Mouse (Mus musculus): ENCODE data around the gene Svip. TPM values are rescaled to one million over a fixed set of nuclear protein-coding genes. Genes with fewer than 3 reads are reported as not detected.

Svip gene
- 21.4 and 22.5 TPM in 2 replicates for polyA plus RNA-seq (2015; fragmentation: Nextera tagmentation; extraction: Ambion mirVana)

GRCm38 (mm10) chr7:52005511-52006295 is at the start of gene Svip:
Gene Svip, minus strand, starts transcription at chr7:52006018.
- under 1% methylated on average over 34 of the region's 47 CpGs for WGBS

DNA sequence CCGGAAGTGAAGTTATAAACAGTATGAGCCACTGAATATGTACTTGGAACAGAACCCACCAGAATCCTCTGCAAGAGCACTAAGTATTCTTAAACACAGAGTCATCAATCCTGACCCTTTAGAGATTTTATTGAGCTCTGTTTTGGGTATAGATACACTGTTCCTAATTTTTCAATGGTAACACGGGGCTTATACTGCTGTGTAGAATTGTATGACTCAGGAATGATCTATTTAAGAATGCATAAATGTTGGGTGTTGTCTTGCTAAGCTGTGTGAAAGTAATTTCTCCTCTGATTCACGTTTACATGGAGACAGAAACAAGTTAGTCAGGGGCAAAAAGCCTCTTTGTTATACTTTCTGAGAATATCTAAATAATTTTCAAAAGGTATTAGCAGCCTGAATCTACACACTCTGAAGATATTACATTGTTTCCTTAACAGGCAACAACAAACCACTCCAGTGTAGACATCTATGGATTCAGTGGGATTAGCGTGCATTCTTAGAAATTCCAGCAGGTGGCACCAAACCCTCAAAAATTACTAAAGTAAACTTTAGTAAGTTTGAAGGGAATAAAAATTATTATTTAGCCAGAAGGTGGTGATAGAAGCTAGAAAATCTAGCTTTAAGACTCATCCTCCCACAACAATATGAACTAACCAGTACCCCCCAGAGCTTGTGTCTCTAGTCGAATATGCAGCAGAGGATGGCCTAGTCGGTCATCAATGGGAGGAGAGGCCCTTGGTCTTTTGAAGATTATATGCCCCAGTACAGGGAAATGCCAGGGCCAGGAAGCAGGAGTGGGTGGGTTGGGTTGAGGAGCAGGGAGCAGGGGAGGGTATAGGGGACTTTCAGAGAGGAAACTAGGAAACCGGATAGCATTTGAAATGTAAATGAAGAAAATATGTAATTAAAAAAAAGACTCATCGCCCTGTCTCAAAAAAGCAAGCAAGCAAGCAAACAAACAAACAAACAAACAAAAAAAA is 32.1 kb upstream of the Svip start:
- no peak overlapping the region for H3K27ac ChIP-seq
- no peak overlapping the region for H3K4me3 ChIP-seq
- no peaks in the 10 kb centered on the region for H3K4me1 ChIP-seq (replicated peaks)
- peaks cover 2% of the 10 kb centered on the region; the same call in 1 of the 2 replicates for H3K9me3 ChIP-seq
- H3K27me3 ChIP-seq, result no peaks in the 10 kb centered on the region
- WGBS, result 53% methylated on average over 8 of the region's 8 CpGs
- H3K4me2 ChIP-seq, result no peak overlapping the region
- ATAC-seq (ENCODE audit: low FRiP score), result peak; percentile 83
- no peak overlapping the region for H3K9ac ChIP-seq
- H3K36me3 ChIP-seq, result no peaks in the 10 kb centered on the region

More at GRCm38 (mm10) chr7:52005511-52006295, at the start of gene Svip:
- peak within 1 kb of the TSS; percentile 70 for H3K4me3 ChIP-seq
- H3K27ac ChIP-seq, result peak within 1 kb of the TSS; percentile 86
- H3K36me3 ChIP-seq, result no peaks in the 10 kb centered on the region
- peak within 1 kb of the TSS; percentile 61 for H3K4me2 ChIP-seq
- peak; percentile 97 for ATAC-seq (ENCODE audit: low FRiP score)
- peaks cover 3% of the 10 kb centered on the region; the same call in 1 of the 2 replicates for H3K27me3 ChIP-seq
- H3K4me1 ChIP-seq (replicated peaks), result peaks cover 10% of the 10 kb centered on the region
- H3K9ac ChIP-seq, result peak within 1 kb of the TSS; percentile 80
- no peaks in the 10 kb centered on the region for H3K9me3 ChIP-seq

DNA sequence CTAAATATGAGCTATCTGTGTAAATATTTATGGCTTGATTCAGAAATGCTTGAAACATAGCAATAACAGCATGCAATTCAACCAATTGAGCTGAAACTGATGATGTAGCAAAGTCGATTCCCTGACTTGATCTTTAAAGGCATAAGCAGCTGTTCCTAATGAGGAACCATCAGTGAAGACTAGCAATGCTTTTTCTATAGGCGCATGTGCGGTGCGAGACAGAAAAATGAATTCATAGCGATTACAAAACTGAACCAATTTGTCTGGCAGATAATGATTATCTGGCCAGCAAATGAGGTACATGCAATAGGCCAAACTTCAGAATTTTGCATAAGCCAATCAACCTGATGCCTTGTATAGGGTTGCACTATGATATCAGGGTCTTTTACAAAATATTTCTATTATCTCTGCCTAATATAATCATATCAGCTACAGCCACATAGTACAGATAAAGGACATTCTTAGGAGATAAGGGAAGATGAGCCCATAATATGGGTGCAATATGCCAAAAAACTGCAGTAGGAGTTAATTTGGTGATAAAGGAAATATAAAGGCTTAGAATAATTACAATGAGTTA is 18.3 kb upstream of the Svip start:
- no peak for ATAC-seq (ENCODE audit: low FRiP score)
- Histone ChIP-seq H3K36me3 (no peaks in the 10 kb centered on the region), H3K4me2 (no peak overlapping the region), H3K9me3 (no peaks in the 10 kb centered on the region), H3K9ac (no peak overlapping the region), H3K27me3 (no peaks in the 10 kb centered on the region), H3K27ac (no peak overlapping the region), H3K4me1 (replicated peaks) (no peaks in the 10 kb centered on the region), H3K4me3 (no peak overlapping the region)
- 89% methylated on average over 5 of the region's 5 CpGs for WGBS

DNA sequence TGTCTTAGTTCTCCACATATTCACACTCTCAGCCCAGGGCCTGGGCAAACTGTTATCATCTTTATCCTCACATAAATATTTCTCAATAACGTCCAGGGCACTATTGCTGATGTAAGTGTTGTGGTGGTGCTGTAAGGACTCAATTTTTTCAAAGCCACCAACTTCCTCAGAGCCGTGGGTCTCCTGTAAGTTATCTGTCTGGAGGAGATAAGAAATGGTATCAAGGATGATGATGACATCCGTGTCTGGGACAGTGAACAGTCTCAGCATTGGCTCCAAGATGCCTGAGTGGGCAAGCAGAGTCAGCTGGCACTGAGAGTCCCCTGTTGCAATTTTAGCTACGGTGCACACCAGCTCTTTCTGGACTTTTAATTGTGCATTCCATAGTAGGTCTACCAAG is 16.2 kb upstream of the Svip start:
- H3K9me3 ChIP-seq, result no peaks in the 10 kb centered on the region
- no peak for ATAC-seq (ENCODE audit: low FRiP score)

DNA sequence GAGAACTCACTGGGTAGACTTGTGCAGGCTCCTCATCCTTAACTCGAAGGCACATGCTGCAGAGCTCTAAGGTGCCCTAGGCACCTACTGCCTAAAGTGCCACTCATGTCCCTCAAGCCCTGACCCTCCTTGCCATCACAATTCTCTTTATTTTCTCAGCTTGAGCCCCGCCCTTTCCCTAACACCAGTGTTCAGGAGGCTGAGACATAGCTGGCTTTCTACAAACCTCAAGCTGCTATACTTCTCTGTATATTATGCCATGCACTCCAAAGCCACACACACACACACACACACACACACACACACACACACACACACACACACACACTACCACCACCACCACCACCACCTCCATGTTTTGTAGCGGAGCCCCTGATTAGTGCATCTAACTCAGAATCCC is 9.8 kb upstream of the Svip start, which contains the start of gene 1700015G11Rik:
Gene 1700015G11Rik, minus strand, starts transcription at position 101 of the 400 bp plus-strand sequence.
- H3K9me3 ChIP-seq, result no peaks in the 10 kb centered on the region
- no peak for ATAC-seq (ENCODE audit: low FRiP score)
- no peak within 1 kb of the TSS for H3K4me3 ChIP-seq
- H3K27ac ChIP-seq, result no peak within 1 kb of the TSS
- no peak within 1 kb of the TSS for H3K4me2 ChIP-seq
- H3K27me3 ChIP-seq, result no peaks in the 10 kb centered on the region
- H3K4me1 ChIP-seq (replicated peaks), result no peaks in the 10 kb centered on the region
- WGBS, result 86% methylated on average over 3 of the region's 3 CpGs
- H3K36me3 ChIP-seq, result no peaks in the 10 kb centered on the region
- no peak within 1 kb of the TSS for H3K9ac ChIP-seq

More for the DNA sequence above, 16.2 kb upstream of the Svip start:
- Histone ChIP-seq H3K36me3 (no peaks in the 10 kb centered on the region), H3K27ac (no peak overlapping the region), H3K27me3 (no peaks in the 10 kb centered on the region), H3K4me1 (replicated peaks) (no peaks in the 10 kb centered on the region), H3K9ac (no peak overlapping the region), H3K4me3 (no peak overlapping the region), H3K4me2 (no peak overlapping the region)
- WGBS, result 81% methylated on average over 4 of the region's 4 CpGs

- Histone ChIP-seq H3K27ac (no peak overlapping the region), H3K9ac (no peak overlapping the region), H3K4me1 (replicated peaks) (no peaks in the 10 kb centered on the region), H3K36me3 (no peaks in the 10 kb centered on the region), H3K4me2 (no peak overlapping the region), H3K27me3 (no peaks in the 10 kb centered on the region), H3K9me3 (no peaks in the 10 kb centered on the region), H3K4me3 (no peak overlapping the region)
- WGBS, result 91% methylated on average over 1 of the region's 1 CpGs
- no peak for ATAC-seq (ENCODE audit: low FRiP score)
These were observed 9.4 kb upstream of the Svip start for GRCm38 (mm10) chr7:52015180-52015579.

DNA sequence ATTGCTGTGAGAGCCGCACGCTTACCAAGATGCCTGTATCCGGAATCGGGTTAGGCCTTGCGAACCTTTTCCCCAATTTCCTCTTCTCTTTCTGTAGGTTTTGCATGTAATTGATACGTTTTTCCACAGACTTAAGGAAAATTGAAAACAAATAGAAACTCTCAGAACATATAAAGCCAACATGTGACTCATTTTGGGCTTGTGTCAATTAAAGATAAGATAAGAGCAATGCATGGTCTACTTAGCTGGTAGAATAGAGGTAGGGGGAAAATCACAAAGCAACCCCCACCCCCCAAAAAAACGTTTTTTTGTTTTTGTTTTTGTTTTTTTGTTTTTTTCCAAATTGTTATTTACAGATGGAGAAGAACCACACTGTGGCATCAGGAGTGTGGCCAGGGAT is 7.6 kb upstream of the Svip start:
- no peak overlapping the region for H3K4me3 ChIP-seq
- no peaks in the 10 kb centered on the region for H3K9me3 ChIP-seq
- WGBS, result 85% methylated on average over 7 of the region's 7 CpGs
- H3K27ac ChIP-seq, result no peak overlapping the region
- no peak overlapping the region for H3K4me2 ChIP-seq
- H3K9ac ChIP-seq, result no peak overlapping the region
- no peaks in the 10 kb centered on the region for H3K27me3 ChIP-seq
- H3K4me1 ChIP-seq (replicated peaks), result no peaks in the 10 kb centered on the region
- no peak for ATAC-seq (ENCODE audit: low FRiP score)
- H3K36me3 ChIP-seq, result no peaks in the 10 kb centered on the region

DNA sequence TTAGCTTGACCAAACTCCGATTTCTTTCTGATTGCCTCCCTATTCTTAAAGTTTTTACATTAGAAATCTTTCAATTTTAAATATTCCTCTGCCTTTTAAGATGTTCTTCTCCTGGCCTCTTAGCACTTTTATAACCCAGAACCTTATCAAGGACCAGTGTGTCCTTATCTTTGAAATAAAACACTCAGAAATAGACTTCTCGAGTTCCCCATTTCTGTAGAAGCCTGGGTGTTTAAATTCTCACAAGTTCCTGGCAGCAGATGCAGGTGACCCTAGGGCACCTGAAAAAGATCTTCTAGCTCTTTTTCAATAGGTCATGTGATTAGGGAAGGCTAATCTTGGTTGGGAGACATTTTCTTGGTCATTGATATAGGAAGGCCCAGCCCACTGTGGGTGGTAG is 1.3 kb upstream of the Svip start:
- no peak overlapping the region for H3K4me2 ChIP-seq
- H3K4me3 ChIP-seq, result no peak overlapping the region
- no peak overlapping the region for H3K9ac ChIP-seq
- H3K4me1 ChIP-seq (replicated peaks), result peaks cover 10% of the 10 kb centered on the region
- no peak overlapping the region for H3K27ac ChIP-seq
- no peak for ATAC-seq (ENCODE audit: low FRiP score)
- H3K36me3 ChIP-seq, result no peaks in the 10 kb centered on the region
- H3K27me3 ChIP-seq, result peaks cover 3% of the 10 kb centered on the region; the same call in 1 of the 2 replicates
- WGBS, result 92% methylated on average over 2 of the region's 2 CpGs
- H3K9me3 ChIP-seq, result no peaks in the 10 kb centered on the region

DNA sequence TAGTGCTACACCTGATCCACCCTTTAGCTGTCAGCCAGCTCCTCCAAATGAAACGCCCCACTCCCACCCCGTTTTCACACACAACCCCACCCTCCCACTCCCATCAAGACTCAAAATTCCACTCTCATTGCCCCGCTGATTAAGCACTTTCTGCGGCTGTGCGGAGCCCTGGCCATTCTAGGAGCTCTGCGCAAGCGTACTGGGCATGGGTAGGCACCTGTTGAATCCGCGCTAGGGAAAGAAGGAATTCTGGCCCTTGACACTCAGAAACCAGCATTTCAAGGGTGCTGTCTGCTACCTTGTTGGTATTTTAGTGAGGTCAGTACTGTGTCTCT is 445 bp upstream of the Svip start:
- Histone ChIP-seq H3K9me3 (no peaks in the 10 kb centered on the region), H3K9ac (no peak overlapping the region; the same call in 1 of the 2 replicates), H3K27me3 (peaks cover 3% of the 10 kb centered on the region; the same call in 1 of the 2 replicates), H3K4me2 (peak overlapping the region; percentile 61), H3K4me1 (replicated peaks) (peaks cover 10% of the 10 kb centered on the region), H3K4me3 (peak overlapping the region; percentile 70), H3K36me3 (no peaks in the 10 kb centered on the region), H3K27ac (no peak overlapping the region)
- WGBS, result under 1% methylated on average over 9 of the region's 9 CpGs
- peak; percentile 86; the same call in 1 of the 2 replicates for ATAC-seq (ENCODE audit: low FRiP score)

DNA sequence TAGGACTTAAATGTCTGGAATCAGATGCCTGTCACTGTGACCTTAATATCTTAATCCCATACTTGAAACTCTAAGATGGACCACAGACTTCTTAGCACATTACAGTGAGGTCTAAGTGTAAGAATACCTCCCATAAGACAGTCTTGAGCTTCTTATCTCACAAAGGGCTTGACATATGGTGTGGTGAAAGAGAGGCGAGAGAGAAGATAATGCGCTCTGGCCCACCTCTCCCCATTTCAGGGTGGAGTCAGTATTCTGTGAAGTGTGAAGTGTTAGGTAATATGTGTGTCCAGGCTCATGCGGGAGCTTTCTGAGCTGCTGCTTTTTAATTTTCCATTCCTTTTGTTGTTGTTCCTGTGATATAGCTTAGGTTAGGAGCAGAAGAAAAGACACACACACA is 14.8 kb downstream of the Svip start:
- Histone ChIP-seq H3K4me2 (no peak overlapping the region), H3K9me3 (no peaks in the 10 kb centered on the region), H3K9ac (no peak overlapping the region), H3K27me3 (no peaks in the 10 kb centered on the region), H3K4me1 (replicated peaks) (no peaks in the 10 kb centered on the region), H3K36me3 (peaks cover 6% of the 10 kb centered on the region; the same call in 1 of the 2 replicates), H3K4me3 (no peak overlapping the region), H3K27ac (no peak overlapping the region)
- no peak for ATAC-seq (ENCODE audit: low FRiP score)
- 84% methylated on average over 3 of the region's 3 CpGs for WGBS

DNA sequence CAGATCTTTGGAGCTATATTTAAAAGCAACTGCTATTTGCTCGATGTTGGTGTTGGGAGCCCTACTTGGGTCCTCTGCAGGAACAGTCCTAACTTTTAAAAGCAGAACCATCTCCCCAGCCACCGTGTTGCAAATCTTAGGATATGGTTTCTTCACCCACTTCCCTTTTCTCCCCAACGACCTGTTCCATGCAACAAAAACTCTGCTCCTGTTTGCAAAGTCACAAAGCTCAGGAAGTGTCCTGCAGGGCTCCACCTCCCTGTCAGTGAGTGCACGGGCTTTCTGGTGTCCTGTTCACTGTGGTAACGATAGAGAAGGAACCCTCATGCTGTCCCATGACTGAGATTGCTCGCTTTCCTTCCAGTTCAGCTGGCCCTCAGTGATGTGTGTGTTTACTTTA is 18.9 kb downstream of the Svip start:
- H3K4me1 ChIP-seq (replicated peaks), result no peaks in the 10 kb centered on the region; the same call in 1 of the 2 replicates
- ATAC-seq (ENCODE audit: low FRiP score), result no peak
- H3K27me3 ChIP-seq, result no peaks in the 10 kb centered on the region
- no peaks in the 10 kb centered on the region for H3K36me3 ChIP-seq
- H3K4me2 ChIP-seq, result no peak overlapping the region
- H3K4me3 ChIP-seq, result no peak overlapping the region
- H3K27ac ChIP-seq, result no peak overlapping the region
- WGBS, result 69% methylated on average over 6 of the region's 6 CpGs
- H3K9me3 ChIP-seq, result no peaks in the 10 kb centered on the region
- H3K9ac ChIP-seq, result no peak overlapping the region

GRCm38 (mm10) chr7:51985763-51986162 is 20.1 kb downstream of the Svip start:
- Histone ChIP-seq H3K27ac (no peak overlapping the region), H3K4me3 (no peak overlapping the region), H3K4me2 (no peak overlapping the region), H3K36me3 (no peaks in the 10 kb centered on the region), H3K9me3 (no peaks in the 10 kb centered on the region), H3K4me1 (replicated peaks) (no peaks in the 10 kb centered on the region; the same call in 1 of the 2 replicates), H3K9ac (no peak overlapping the region), H3K27me3 (no peaks in the 10 kb centered on the region)
- no peak for ATAC-seq (ENCODE audit: low FRiP score)
- WGBS, result 81% methylated on average over 6 of the region's 6 CpGs
